Mouse (Mus musculus) bone marrow macrophage, adult 2 months (primary cell): ENCODE measurements at regions not wholly inside any gene's neighbourhood (a gene's known extent, or its start where the extent isn't known, plus 50 kb on each side); places are given as distances from the start of the nearest gene placed in this dataset.

Experiments used
- CTCF ChIP-seq: IDR thresholded peaks from 2 replicates; pipeline ENCODE4 v1.5.1; 2012; ENCODE audit warnings: low read depth, mild to moderate bottlenecking, low read length, moderate library complexity
- POLR2A ChIP-seq: IDR thresholded peaks from 2 replicates; pipeline ENCODE4 v1.6.1; 2012; ENCODE audit warnings: mild to moderate bottlenecking, low read depth, low read length, borderline replicate concordance

- TF ChIP-seq CTCF (no peak), POLR2A (no peak)
Observed at GRCm38 (mm10) chr2:173393324-173393592, 116.9 kb upstream of the Pmepa1 start.
